In the genomic region with DNA sequence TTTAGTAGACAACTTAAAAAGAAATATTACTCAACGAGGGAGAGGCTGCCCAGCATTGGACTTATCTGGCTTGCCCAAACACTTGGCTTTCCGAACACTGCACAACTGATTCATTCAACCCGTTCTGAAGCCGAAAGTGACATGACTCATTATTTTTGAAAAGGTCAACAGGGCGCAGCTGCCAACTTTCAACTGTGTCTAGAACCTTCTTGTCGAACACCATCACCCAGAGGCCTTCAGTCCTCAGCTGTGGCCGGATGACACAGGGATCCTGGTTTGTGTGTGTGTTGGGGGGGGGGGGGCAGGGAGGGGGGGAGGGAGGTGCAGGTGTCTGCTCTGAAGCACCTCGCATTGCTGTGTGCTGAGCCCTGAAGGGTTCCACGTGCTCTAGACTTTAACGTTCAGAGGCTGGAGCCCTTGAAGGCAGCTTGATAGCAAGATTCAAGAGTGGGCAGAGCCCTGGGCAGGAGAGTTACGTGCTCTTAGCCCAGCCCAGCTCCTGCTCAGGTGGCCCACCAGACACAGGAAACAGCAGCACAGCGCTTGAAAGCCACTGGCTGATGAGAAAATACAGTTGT, we compare ENCODE assay signal across 8 mouse cellular contexts.
DNase-seq lines count a peak whose midpoint lies in the region; ATAC-seq lines count a peak whose summit lies in the region.

No protein-coding gene starts in this region.

- no peaks in the 10 kb centered on the region for H3K9me3 ChIP-seq in kidney, embryonic 14.5 days (ENCODE audit: control insufficient read depth, low read length)
- no peaks in the 10 kb centered on the region for H3K9me3 ChIP-seq in midbrain, embryonic 10.5 days (replicated peaks)

- no peak overlapping the region for H3K4me2 ChIP-seq in kidney, embryonic 14.5 days (replicated peaks; ENCODE audit: low read depth, low read length)

- H3K36me3 ChIP-seq in kidney, embryonic 14.5 days (ENCODE audit: control insufficient read depth, insufficient read depth, low read length): no peaks in the 10 kb centered on the region
- no peaks in the 10 kb centered on the region for H3K36me3 ChIP-seq in midbrain, embryonic 10.5 days

- no peak overlapping the region for H3K4me3 ChIP-seq in kidney, embryonic 14.5 days (ENCODE audit: low read length)
- no peak overlapping the region for H3K4me3 ChIP-seq in midbrain, embryonic 10.5 days

- ATAC-seq in kidney, embryonic 14.5 days (ENCODE audit: low FRiP score, low TSS enrichment): no peak

- no peak overlapping the region for H3K9ac ChIP-seq in kidney, embryonic 14.5 days (ENCODE audit: low read depth, low read length)

- WGBS in kidney, embryonic 14.5 days: 68% methylated on average over 12 of the region's 12 CpGs
- WGBS in midbrain, embryonic 10.5 days: 87% methylated on average over 12 of the region's 12 CpGs

- peak; percentile 55 for DNase-seq in 3134 (ENCODE audit: extremely low read depth, insufficient read length, low spot score)
- DNase-seq in MN1 (ENCODE audit: low spot score): peak; percentile 38
- peak; percentile 48 for DNase-seq in heart, adult 8-10 months (ENCODE audit: low spot score)
- peak; percentile 61 for DNase-seq in lung, postnatal 14 days
- DNase-seq in embryo, embryonic 9.5 days (ENCODE audit: extremely low spot score): no peak
- no peak for DNase-seq in left cerebral cortex, adult 18-20 months (ENCODE audit: low spot score in 2 of 2)
- DNase-seq in midbrain, embryonic 10.5 days (ENCODE audit: low spot score): no peak

- no peaks in the 10 kb centered on the region for H3K27me3 ChIP-seq in kidney, embryonic 14.5 days (ENCODE audit: control insufficient read depth, insufficient read depth, low read length)
- H3K27me3 ChIP-seq in midbrain, embryonic 10.5 days (ENCODE audit: low read depth, poor library complexity, severe bottlenecking): peaks cover under 1% of the 10 kb centered on the region; the same call in 1 of the 2 replicates

- H3K27ac ChIP-seq in kidney, embryonic 14.5 days (ENCODE audit: low read depth, low read length): no peak overlapping the region
- no peak overlapping the region for H3K27ac ChIP-seq in midbrain, embryonic 10.5 days (replicated peaks)

- H3K4me1 ChIP-seq in kidney, embryonic 14.5 days (ENCODE audit: control insufficient read depth, insufficient read depth, low read length): peaks cover 3% of the 10 kb centered on the region; the same call in 1 of the 2 replicates
- H3K4me1 ChIP-seq in midbrain, embryonic 10.5 days: peaks cover 12% of the 10 kb centered on the region; the same call in 1 of the 2 replicates

Comparison
In these comparisons a context has a peak if more than half of its experiments do, and no peak if none do; other contexts are left out.
1. DNase-seq: peak in 3134 (single experiment), MN1 (single experiment), heart, adult 8-10 months (single experiment) and lung, postnatal 14 days (single experiment); none in embryo, embryonic 9.5 days (single experiment), left cerebral cortex, adult 18-20 months (0 of 2) and midbrain, embryonic 10.5 days (single experiment).